In the genomic region with DNA sequence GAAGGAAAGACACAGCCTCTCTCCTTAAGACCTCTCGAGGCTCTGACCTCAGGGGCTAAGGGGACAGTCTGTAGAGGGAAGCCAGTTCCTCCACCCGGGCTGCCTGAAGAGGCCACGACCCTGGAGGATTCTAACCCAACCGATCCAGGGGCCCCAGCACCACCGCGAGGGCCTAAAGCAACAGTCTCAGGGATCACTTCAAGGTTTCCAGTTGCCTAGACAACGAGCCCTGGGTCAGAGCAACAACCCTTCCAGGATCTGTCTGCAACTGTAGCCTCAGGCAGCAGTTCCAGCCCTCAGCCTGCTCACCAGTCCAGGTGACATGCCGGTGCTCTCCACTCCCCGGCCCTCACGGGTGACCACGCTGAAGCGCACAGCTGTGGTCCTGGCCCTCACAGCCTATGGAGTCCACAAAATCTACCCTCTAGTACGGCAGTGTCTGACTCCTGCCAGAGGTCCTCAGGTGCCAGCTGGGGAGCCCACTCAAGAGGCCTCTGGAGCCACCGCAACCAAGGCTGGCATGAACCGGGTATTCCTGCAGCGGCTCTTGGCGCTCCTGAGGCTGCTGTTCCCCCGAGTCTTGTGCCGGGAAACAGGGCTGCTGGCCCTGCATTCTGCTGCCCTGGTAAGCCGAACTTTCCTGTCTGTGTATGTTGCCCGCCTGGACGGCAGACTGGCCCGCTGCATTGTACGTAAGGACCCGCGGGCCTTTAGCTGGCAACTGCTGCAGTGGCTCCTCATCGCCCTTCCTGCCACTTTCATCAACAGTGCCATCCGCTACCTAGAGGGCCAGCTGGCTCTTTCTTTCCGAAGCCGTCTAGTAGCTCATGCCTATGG, we compare ENCODE assay signal across 9 mouse cellular contexts. TPM values are rescaled to one million over a fixed set of nuclear protein-coding genes. Genes with fewer than 3 reads are reported as not detected.
DNase-seq lines count a peak whose midpoint lies in the region.
"Had no signal": no experiment of that assay in that cellular context is flagged by ENCODE, and none has a peak within 500 bp of the region (broad histone marks: within the 10 kb centered on the region; RNA-seq: fewer than 3 reads in every experiment).

No protein-coding gene starts in this region.

- H3K9me3 ChIP-seq in midbrain, embryonic 10.5 days (replicated peaks): 0 out of 2 replicates have a peak, but pooled peaks cover 3% of the 10 kb centered on the region

- H3K36me3 ChIP-seq in midbrain, embryonic 10.5 days: peaks cover 20% of the 10 kb centered on the region

- peaks cover 13% of the 10 kb centered on the region for H3K27me3 ChIP-seq in midbrain, embryonic 10.5 days (ENCODE audit: low read depth, poor library complexity, severe bottlenecking)

- H3K27ac ChIP-seq in midbrain, embryonic 10.5 days (replicated peaks): peak overlapping the region; percentile 86

- DNase-seq in adrenal gland, adult 18-20 months (ENCODE audit: low spot score in 2 of 2): peak; percentile 14 to 26
- no peak for DNase-seq in adrenal gland, adult (ENCODE audit: inconsistent age in 2 of 2, low spot score in 1 of 2)
- DNase-seq in CD4-positive helper T cell, adult 2 months (ENCODE audit: low read depth, low spot score): peak; percentile 32
- DNase-seq in cerebellum, adult 9-10 months: peak; percentile 30
- peak; percentile 15 for DNase-seq in gastrocnemius, postnatal 25 days
- peak; percentile 3 to 28 for DNase-seq in left cerebral cortex, postnatal 10 days (ENCODE audit: extremely low spot score in 1 of 2, low spot score in 2 of 2)
- no peak for DNase-seq in midbrain, embryonic 10.5 days (ENCODE audit: low spot score)
- peak; percentile 42 for DNase-seq in testis, postnatal 10 days (ENCODE audit: low spot score)

- H3K4me1 ChIP-seq in midbrain, embryonic 10.5 days: peaks cover 37% of the 10 kb centered on the region

- 34% methylated on average over 30 of the region's 30 CpGs for WGBS in midbrain, embryonic 10.5 days

- H3K4me3 ChIP-seq in midbrain, embryonic 10.5 days: peak overlapping the region; percentile 62

- intact Hi-C loops in left cerebral cortex, postnatal 10 days (cut with DNase I): no loop called here

RNA-seq across cellular contexts. Expression of a gene that starts 0.5 kb away (rescaled TPM):
- 10 to 100 TPM; 24.0 to 24.3 TPM for total RNA-seq in adrenal gland, adult 18-20 months (2021)
- 10 to 100 TPM; 22.8 to 30.4 TPM for total RNA-seq in gastrocnemius, postnatal 25 days (2021)
- 10 to 100 TPM; 15.0 to 16.2 TPM for total RNA-seq in left cerebral cortex, postnatal 10 days (2021)
- polyA plus RNA-seq in midbrain, embryonic 10.5 days (2016; fragmentation: Nextera tagmentation; extraction: Ambion mirVana): 10.9 and 11.5 TPM in 2 replicates

RNA-seq across cellular contexts. Expression of a gene that starts 1.0 kb away (rescaled TPM):
- 100 to 1,000 TPM; 289 to 309 TPM for total RNA-seq in adrenal gland, adult 18-20 months (2021)
- total RNA-seq in gastrocnemius, postnatal 25 days (2021): 10 to 100 TPM; 45.9 to 58.5 TPM
- 10 to 100 TPM; 71.6 to 77.0 TPM for total RNA-seq in left cerebral cortex, postnatal 10 days (2021)
- polyA plus RNA-seq in midbrain, embryonic 10.5 days (2016; fragmentation: Nextera tagmentation; extraction: Ambion mirVana): 144 and 157 TPM in 2 replicates

RNA-seq across cellular contexts. Expression of a gene that starts 40.0 kb away (rescaled TPM):
- under 1 TPM; 0.30 to 0.61 TPM for total RNA-seq in adrenal gland, adult 18-20 months (2021)
- total RNA-seq in gastrocnemius, postnatal 25 days (2021): under 1 TPM; 0.61 to 0.67 TPM
- total RNA-seq in left cerebral cortex, postnatal 10 days (2021): 1 to 10 TPM; 4.5 to 6.8 TPM
- polyA plus RNA-seq in midbrain, embryonic 10.5 days (2016; fragmentation: Nextera tagmentation; extraction: Ambion mirVana): 0.04 and 0.12 TPM in 2 replicates
- total RNA-seq: hematopoietic stem cell, adult 5-6 weeks had no signal

RNA-seq across cellular contexts. Expression of a gene that starts 44.0 kb away (rescaled TPM):
- total RNA-seq in adrenal gland, adult 18-20 months (2021): 10 to 100 TPM; 74.5 to 97.7 TPM
- 100 to 1,000 TPM in 1 of 2 experiments, 10 to 100 TPM in 1; 96.2 to 127 TPM for total RNA-seq in gastrocnemius, postnatal 25 days (2021)
- total RNA-seq in left cerebral cortex, postnatal 10 days (2021): 10 to 100 TPM; 61.8 to 64.8 TPM
- 4.1 and 4.6 TPM in 2 replicates for polyA plus RNA-seq in midbrain, embryonic 10.5 days (2016; fragmentation: Nextera tagmentation; extraction: Ambion mirVana)
- total RNA-seq: hematopoietic stem cell, adult 5-6 weeks had no signal

RNA-seq across cellular contexts. Expression of a gene that starts 57.0 kb away (rescaled TPM):
- total RNA-seq in adrenal gland, adult 18-20 months (2021): 10 to 100 TPM; 10.6 to 11.7 TPM
- 10 to 100 TPM in 1 of 2 experiments, 1 to 10 TPM in 1; 8.6 to 10.3 TPM for total RNA-seq in gastrocnemius, postnatal 25 days (2021)
- 100 to 1,000 TPM; 152 to 154 TPM for total RNA-seq in left cerebral cortex, postnatal 10 days (2021)
- polyA plus RNA-seq in midbrain, embryonic 10.5 days (2016; fragmentation: Nextera tagmentation; extraction: Ambion mirVana): 7.0 and 12.6 TPM in 2 replicates

Comparison
In these comparisons a context has a peak if more than half of its experiments do, and no peak if none do; other contexts are left out.
1. DNase-seq: peak in adrenal gland, adult 18-20 months (2 of 2), CD4-positive helper T cell, adult 2 months (single experiment), cerebellum, adult 9-10 months (single experiment), gastrocnemius, postnatal 25 days (single experiment), left cerebral cortex, postnatal 10 days (2 of 2) and testis, postnatal 10 days (single experiment); none in adrenal gland, adult (0 of 2) and midbrain, embryonic 10.5 days (single experiment).